Mouse (Mus musculus) telencephalon, adult 2 months (tissue): ENCODE results near the gene Plau.

Experiments used
- DNase-seq: peaks from one replicate; pipeline ENCODE4 v3.0.0-alpha.2; 2011; ENCODE audit warnings: low read depth, low spot score

Plau gene

GRCm38 (mm10) chr14:20844671-20845576, 8.5 kb downstream of the Plau start:
- no peak for DNase-seq

- no peak for DNase-seq
Observed at GRCm38 (mm10) chr14:20845577-20846088, 9.2 kb downstream of the Plau start.

- no peak for DNase-seq
Observed at GRCm38 (mm10) chr14:20846214-20846613, 9.8 kb downstream of the Plau start.

GRCm38 (mm10) chr14:20847637-20848129, 11.2 kb downstream of the Plau start:
- no peak for DNase-seq

GRCm38 (mm10) chr14:20849753-20850152, 13.3 kb downstream of the Plau start:
- no peak for DNase-seq

- no peak for DNase-seq
Observed at GRCm38 (mm10) chr14:20850498-20850897, 14.0 kb downstream of the Plau start.

GRCm38 (mm10) chr14:20851776-20852175, 15.3 kb downstream of the Plau start:
- no peak for DNase-seq

GRCm38 (mm10) chr14:20861152-20861551, 24.7 kb downstream of the Plau start:
- no peak for DNase-seq

- DNase-seq, result no peak
Observed at GRCm38 (mm10) chr14:20861559-20861958, 25.1 kb downstream of the Plau start.

- DNase-seq, result no peak
Observed at GRCm38 (mm10) chr14:20863306-20864065, 27.0 kb downstream of the Plau start.

- DNase-seq, result no peak
Observed at GRCm38 (mm10) chr14:20864192-20864591, 27.7 kb downstream of the Plau start.

- DNase-seq, result no peak
Observed at GRCm38 (mm10) chr14:20865604-20866003, 29.1 kb downstream of the Plau start.

- DNase-seq, result no peak
Observed at GRCm38 (mm10) chr14:20866365-20866764, 29.9 kb downstream of the Plau start.

- no peak for DNase-seq
Observed at GRCm38 (mm10) chr14:20870110-20870509, 33.6 kb downstream of the Plau start.

GRCm38 (mm10) chr14:20871495-20871894, 35.0 kb downstream of the Plau start:
- DNase-seq, result no peak

- peak; percentile 33 for DNase-seq
Observed at GRCm38 (mm10) chr14:20873307-20873706, 36.8 kb downstream of the Plau start.

GRCm38 (mm10) chr14:20873931-20874330, 37.5 kb downstream of the Plau start:
- DNase-seq, result no peak

GRCm38 (mm10) chr14:20884691-20885090, 48.2 kb downstream of the Plau start:
- no peak for DNase-seq

GRCm38 (mm10) chr14:20885091-20885888, 48.8 kb downstream of the Plau start:
- peak; percentile 18 for DNase-seq

- DNase-seq, result no peak
Observed at GRCm38 (mm10) chr14:20886266-20886665, 49.8 kb downstream of the Plau start.

GRCm38 (mm10) chr14:20887541-20888085, 51.2 kb downstream of the Plau start:
- no peak for DNase-seq
